9 mouse cellular contexts compared by ENCODE assay signal in genomic region chr15:57616880-57617391, GRCm38 (mm10).
DNase-seq lines count a peak whose midpoint lies in the region; ATAC-seq and TF ChIP-seq lines count a peak whose summit lies in the region.
"Had no signal": no experiment of that assay in that cellular context is flagged by ENCODE, and none has a peak within 500 bp of the region (broad histone marks: within the 10 kb centered on the region; RNA-seq: fewer than 3 reads in every experiment).

No protein-coding gene starts in this region.

- H3K27ac ChIP-seq in heart, embryonic 11.5 days (ENCODE audit: low read depth, low read length), result no peak overlapping the region
- H3K27ac ChIP-seq in ES-E14 (ENCODE audit: insufficient read depth, low read depth, low read length, poor library complexity, severe bottlenecking), result no peak overlapping the region
- H3K27ac ChIP-seq in cerebellum, adult 2 months (ENCODE audit: insufficient read depth, low read length), result peak overlapping the region; percentile 20; the same call in 1 of the 2 replicates
- no peak overlapping the region for H3K27ac ChIP-seq in intestine, embryonic 16.5 days (ENCODE audit: low read length)
- H3K27ac ChIP-seq in midbrain, embryonic 16.5 days (ENCODE audit: low read length), result no peak overlapping the region
- H3K27ac ChIP-seq: limb, embryonic 12.5 days had no signal

- 58% methylated on average over 11 of the region's 11 CpGs for WGBS in heart, embryonic 11.5 days (ENCODE audit: insufficient replicate concordance)
- 50% methylated on average over 11 of the region's 11 CpGs for WGBS in cerebellum, adult 2 months
- WGBS in intestine, embryonic 16.5 days, result 54% methylated on average over 11 of the region's 11 CpGs
- 56% methylated on average over 11 of the region's 11 CpGs for WGBS in midbrain, embryonic 16.5 days

- ATAC-seq in heart, embryonic 11.5 days (replicated peaks; ENCODE audit: insufficient number of reproducible peaks, low FRiP score, low TSS enrichment), result no peak
- ATAC-seq in intestine, embryonic 16.5 days, result no peak
- no peak for ATAC-seq in midbrain, embryonic 16.5 days

- H3K36me3 ChIP-seq in heart, embryonic 11.5 days (ENCODE audit: control insufficient read depth, insufficient read depth, low read length), result no peaks in the 10 kb centered on the region
- H3K36me3 ChIP-seq in ES-E14 (ENCODE audit: control insufficient read depth, insufficient read depth, low read length, poor library complexity, severe bottlenecking), result no peaks in the 10 kb centered on the region
- no peaks in the 10 kb centered on the region for H3K36me3 ChIP-seq in intestine, embryonic 16.5 days (ENCODE audit: control insufficient read depth, insufficient read depth, low read length)
- H3K36me3 ChIP-seq in midbrain, embryonic 16.5 days (ENCODE audit: control insufficient read depth, insufficient read depth, low read length), result no peaks in the 10 kb centered on the region
- H3K36me3 ChIP-seq: limb, embryonic 12.5 days had no signal

- no peaks in the 10 kb centered on the region for H3K4me1 ChIP-seq in heart, embryonic 11.5 days (ENCODE audit: control insufficient read depth, insufficient read depth, low read length)
- H3K4me1 ChIP-seq in ES-E14 (ENCODE audit: control insufficient read depth in 2 of 2, insufficient read depth in 2 of 2, low read length in 2 of 2, poor library complexity in 1 of 2), result no peaks in the 10 kb centered on the region
- H3K4me1 ChIP-seq in cerebellum, adult 2 months (ENCODE audit: control insufficient read depth, insufficient read depth, low read length), result peaks cover 11% of the 10 kb centered on the region
- no peaks in the 10 kb centered on the region for H3K4me1 ChIP-seq in intestine, embryonic 16.5 days (ENCODE audit: control insufficient read depth, insufficient read depth, low read length)
- no peaks in the 10 kb centered on the region for H3K4me1 ChIP-seq in midbrain, embryonic 16.5 days (ENCODE audit: control insufficient read depth, insufficient read depth, low read length)
- H3K4me1 ChIP-seq: limb, embryonic 12.5 days had no signal

- in situ Hi-C loops in ES-E14 (cut with MboI; ENCODE audit: low sequenced_read_pairs in 2 of 2, unreplicated experiment in 2 of 2), result no loop called here

- H3K9me3 ChIP-seq in heart, embryonic 11.5 days (replicated peaks; ENCODE audit: control insufficient read depth, low read length), result no peaks in the 10 kb centered on the region
- no peaks in the 10 kb centered on the region for H3K9me3 ChIP-seq in ES-E14 (ENCODE audit: control insufficient read depth, insufficient read depth, low read depth, low read length)
- no peaks in the 10 kb centered on the region for H3K9me3 ChIP-seq in intestine, embryonic 16.5 days (ENCODE audit: control insufficient read depth, low read length)
- no peaks in the 10 kb centered on the region for H3K9me3 ChIP-seq in midbrain, embryonic 16.5 days (replicated peaks; ENCODE audit: control insufficient read depth, low read length, poor library complexity, severe bottlenecking)
- H3K9me3 ChIP-seq: limb, embryonic 12.5 days had no signal

- TF ChIP-seq CTCF in cerebellum, adult 2 months (IDR thresholded peaks at IDR 0.05; ENCODE audit: borderline replicate concordance, insufficient read depth, low read depth, low read length), result peak; percentile 20; the same call in 1 of the 2 replicates

- no peak overlapping the region for H3K4me3 ChIP-seq in heart, embryonic 11.5 days (ENCODE audit: low read depth, low read length)
- no peak overlapping the region for H3K4me3 ChIP-seq in ES-E14 (ENCODE audit: insufficient read depth in 1 of 2, low read depth in 1 of 2, low read length in 2 of 2, poor library complexity in 1 of 2, severe bottlenecking in 1 of 2)
- no peak overlapping the region for H3K4me3 ChIP-seq in cerebellum, adult 2 months (replicated peaks; ENCODE audit: insufficient read depth, low read depth, low read length)
- H3K4me3 ChIP-seq in intestine, embryonic 16.5 days (ENCODE audit: low read length), result no peak overlapping the region
- no peak overlapping the region for H3K4me3 ChIP-seq in midbrain, embryonic 16.5 days (ENCODE audit: low read depth, low read length)
- H3K4me3 ChIP-seq: limb, embryonic 12.5 days had no signal

- no peaks in the 10 kb centered on the region for H3K27me3 ChIP-seq in heart, embryonic 11.5 days (ENCODE audit: control insufficient read depth, insufficient read depth, low read length)
- no peaks in the 10 kb centered on the region for H3K27me3 ChIP-seq in cerebellum, adult 2 months (ENCODE audit: control insufficient read depth, insufficient read depth, low read length)
- no peaks in the 10 kb centered on the region for H3K27me3 ChIP-seq in intestine, embryonic 16.5 days (replicated peaks; ENCODE audit: control insufficient read depth, insufficient read depth, low read length)
- H3K27me3 ChIP-seq in midbrain, embryonic 16.5 days (ENCODE audit: control insufficient read depth, insufficient read depth, low read depth, low read length), result no peaks in the 10 kb centered on the region
- H3K27me3 ChIP-seq: limb, embryonic 12.5 days had no signal

- no peak overlapping the region for H3K9ac ChIP-seq in heart, embryonic 11.5 days (ENCODE audit: low read depth, low read length)
- H3K9ac ChIP-seq in ES-E14 (ENCODE audit: insufficient read depth, low read depth, low read length, poor library complexity, severe bottlenecking), result no peak overlapping the region
- H3K9ac ChIP-seq in intestine, embryonic 16.5 days (ENCODE audit: low read depth, low read length), result no peak overlapping the region
- H3K9ac ChIP-seq in midbrain, embryonic 16.5 days (ENCODE audit: low read depth, low read length), result no peak overlapping the region
- H3K9ac ChIP-seq: limb, embryonic 12.5 days had no signal

- peak; percentile 83 for DNase-seq in heart, adult 11 months
- peak; percentile 73 for DNase-seq in ES-E14 (ENCODE audit: low read depth, low spot score)
- peak; percentile 52 to 71 for DNase-seq in cerebellum, adult 2 months
- DNase-seq in kidney, adult 11 months, result peak; percentile 29
- DNase-seq in spleen, adult 18-20 months, result no peak

- no peak for TF ChIP-seq POLR2A in cerebellum, adult 2 months (IDR thresholded peaks at IDR 0.05; ENCODE audit: borderline replicate concordance, insufficient read depth, low read length)

- no peak overlapping the region for H3K4me2 ChIP-seq in heart, embryonic 11.5 days
- no peak overlapping the region for H3K4me2 ChIP-seq in intestine, embryonic 16.5 days (ENCODE audit: low read depth, low read length)
- H3K4me2 ChIP-seq in midbrain, embryonic 16.5 days (ENCODE audit: low read length), result no peak overlapping the region
- H3K4me2 ChIP-seq: limb, embryonic 12.5 days had no signal

TF ChIP-seq in ES-E14, 5 proteins besides CTCF, POLR2A, EP300 and RAD21:
- TF ChIP-seq MAFK (IDR thresholded peaks at IDR 0.05; ENCODE audit: insufficient read depth, low read depth, low read length) (no peak), CHD2 (IDR thresholded peaks at IDR 0.05; ENCODE audit: low read depth, low read length) (no peak), ZNF384 (IDR thresholded peaks at IDR 0.05; ENCODE audit: low read depth, low read length) (no peak), ZC3H11A (IDR thresholded peaks at IDR 0.05; ENCODE audit: borderline replicate concordance, low read depth, low read length) (no peak), HCFC1 (IDR thresholded peaks at IDR 0.05; ENCODE audit: borderline replicate concordance, insufficient read depth, low read length) (no peak)

Comparison
In these comparisons a context has a peak if more than half of its experiments do, and no peak if none do; other contexts are left out.
1. DNase-seq: peak in heart, adult 11 months (single experiment), ES-E14 (single experiment), cerebellum, adult 2 months (2 of 2) and kidney, adult 11 months (single experiment); none in spleen, adult 18-20 months (0 of 2).